Mouse (Mus musculus): ENCODE measurements at regions not wholly inside any gene's neighbourhood (a gene's known extent, or its start where the extent isn't known, plus 50 kb on each side); places are given as distances from the start of the nearest gene placed in this dataset.
"Not testable (repeated sequence)": the region's sequence is repeated elsewhere in the genome, so short reads cannot be mapped to it uniquely, and the experiment has no call there.

DNA sequence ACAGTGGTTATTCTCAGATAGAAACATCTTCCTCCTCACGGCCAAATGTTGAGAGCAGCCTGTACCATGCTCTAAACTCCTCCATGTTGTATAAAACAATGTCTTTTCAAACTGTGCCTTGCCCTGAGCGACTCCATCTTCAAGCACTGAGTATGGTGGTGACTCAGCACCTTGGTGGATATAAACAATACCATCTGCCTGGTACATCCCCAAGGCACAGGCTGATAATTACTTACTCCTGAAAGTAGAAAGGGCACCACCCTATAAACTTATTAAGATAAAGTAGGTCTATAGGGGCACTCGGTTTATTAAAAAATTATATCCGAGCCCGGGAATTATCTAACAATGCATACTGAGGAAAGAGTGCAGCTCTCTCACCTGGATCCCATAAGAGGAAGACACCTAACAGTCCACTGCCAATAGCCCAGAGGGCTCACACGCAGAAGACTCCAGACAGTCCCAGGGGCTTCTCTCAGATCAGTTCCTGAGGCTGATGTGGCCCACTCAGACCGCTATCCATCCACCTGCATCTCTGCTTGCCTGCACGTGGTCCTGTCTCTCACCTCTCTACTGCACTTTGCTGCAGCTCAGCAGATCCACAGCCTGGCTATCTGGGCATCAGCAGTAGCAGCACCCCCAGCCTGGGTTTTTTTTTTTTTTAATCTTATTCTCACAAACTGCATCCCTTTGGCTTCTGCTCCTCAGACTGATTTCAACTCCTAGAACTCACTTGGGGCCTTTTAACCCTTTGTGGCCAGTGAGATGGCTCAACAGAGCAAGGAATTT, 109.7 kb upstream of the Dlg1 start:
- DNase-seq = no peak

DNA sequence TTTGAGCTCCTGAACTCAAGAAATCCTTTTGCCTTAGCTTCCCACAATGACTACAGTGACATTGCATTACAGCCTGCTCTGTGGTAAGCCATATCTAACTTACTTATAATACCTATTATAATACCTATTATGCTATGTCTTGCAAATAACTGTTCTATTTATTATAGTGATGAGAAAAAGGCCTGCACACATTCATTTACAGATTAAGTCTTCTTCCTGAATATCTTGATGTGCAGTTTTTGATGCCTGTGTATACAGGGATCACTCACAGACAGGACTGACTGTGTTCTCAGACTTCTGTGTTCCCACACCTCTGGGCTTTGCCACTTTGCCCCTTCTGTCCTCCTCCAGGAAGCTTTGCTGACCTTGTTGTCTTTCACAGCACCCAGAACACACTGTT, 102.8 kb upstream of the Dlg1 start:
- no peak for DNase-seq

DNA sequence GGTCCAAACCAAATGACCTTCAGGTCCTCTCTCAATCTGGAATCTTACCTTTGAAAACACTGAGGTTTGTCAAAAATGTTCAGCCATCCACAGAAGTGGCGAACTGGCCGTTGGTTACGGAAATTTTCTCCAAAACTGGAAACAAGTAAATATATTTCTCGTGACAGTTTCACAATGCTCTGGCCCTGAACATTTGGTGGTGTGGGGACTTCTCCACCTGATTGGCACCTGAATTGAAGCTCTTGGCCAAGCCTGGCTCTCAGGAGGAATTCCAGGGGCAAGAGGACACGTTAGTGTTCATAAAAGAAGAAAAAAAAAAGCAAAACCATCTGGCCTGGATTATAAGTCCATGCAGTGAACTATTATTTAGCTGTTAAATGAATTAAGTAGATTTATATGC, 98.3 kb upstream of the Dlg1 start:
- DNase-seq = no peak

DNA sequence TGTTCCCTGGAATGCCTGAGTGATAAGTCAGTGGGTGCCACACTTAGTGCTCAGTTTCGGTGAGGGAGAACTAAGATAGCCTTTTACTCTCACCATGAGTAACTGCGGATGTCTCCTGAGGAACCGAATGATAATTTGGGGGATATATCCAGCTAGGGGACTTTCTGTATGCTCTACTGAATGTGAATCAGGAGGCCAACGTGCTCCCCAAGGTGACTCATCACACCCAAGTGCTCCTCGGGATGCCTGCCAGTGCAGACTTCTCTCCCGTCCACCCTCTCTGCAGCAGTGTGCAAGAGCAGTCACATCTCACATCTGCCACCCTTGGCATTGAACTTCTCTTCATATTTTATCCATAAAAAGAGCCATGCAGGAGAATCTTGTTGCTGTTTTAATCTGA, 94.9 kb upstream of the Dlg1 start:
- DNase-seq = no peak

DNA sequence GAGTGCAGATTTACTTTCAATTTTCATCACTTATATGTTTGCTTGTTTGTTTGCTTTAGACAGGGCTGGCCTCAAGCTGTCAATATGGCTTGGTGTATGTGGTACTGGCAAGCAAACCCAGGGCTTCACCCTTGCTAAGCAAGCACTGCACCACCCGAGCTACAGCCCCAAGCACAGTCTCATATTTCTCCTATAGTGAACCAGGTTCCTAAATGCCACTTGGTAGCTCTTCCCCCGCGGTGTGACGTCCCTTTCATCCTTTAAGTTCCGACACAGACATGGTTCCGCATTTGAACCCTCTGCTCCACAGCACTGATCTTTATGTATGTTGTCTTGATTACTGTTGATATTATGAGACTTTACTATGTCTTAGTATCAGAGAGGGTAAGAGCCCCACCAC, 93.4 kb upstream of the Dlg1 start:
- no peak for DNase-seq

DNA sequence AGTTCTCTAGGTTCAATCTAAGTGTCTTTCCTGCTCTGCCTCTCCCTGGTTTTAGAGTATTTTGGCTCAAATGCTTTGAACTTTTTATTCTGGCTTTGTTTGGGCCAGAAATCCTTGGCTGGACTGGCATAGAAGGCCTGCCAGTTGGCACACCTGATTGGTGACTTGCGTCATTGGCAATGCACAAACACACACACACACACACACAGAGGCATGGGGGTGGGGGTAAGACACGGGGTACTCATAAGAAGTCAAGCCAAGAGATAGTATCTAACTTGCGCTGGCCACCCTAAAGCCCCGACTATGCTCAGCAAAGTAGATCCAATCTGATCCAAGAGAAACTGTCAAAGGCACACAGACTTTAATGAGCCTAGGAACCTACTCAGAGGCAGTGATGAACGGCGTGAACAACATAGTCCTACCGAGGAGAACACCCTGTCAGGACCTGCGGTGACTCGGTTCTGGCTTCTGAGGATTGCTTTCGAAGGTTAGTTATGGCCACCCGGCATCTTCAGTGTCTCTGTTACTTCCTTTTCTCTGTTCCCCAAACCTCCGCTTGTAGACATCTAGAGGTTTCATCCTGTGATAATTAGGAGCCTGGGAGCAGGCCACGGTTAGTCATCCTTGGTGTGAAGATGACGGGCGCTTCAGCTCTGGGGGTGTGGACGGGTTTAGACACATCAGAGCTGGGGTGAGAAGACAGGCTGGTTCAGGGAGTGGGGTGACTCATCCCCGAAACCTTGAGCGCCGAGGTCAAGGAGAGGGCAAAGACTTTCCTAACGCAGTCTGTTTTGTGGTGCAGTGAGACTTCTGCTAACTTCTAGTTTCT, 92.7 kb upstream of the Dlg1 start:
- no peak for DNase-seq

DNA sequence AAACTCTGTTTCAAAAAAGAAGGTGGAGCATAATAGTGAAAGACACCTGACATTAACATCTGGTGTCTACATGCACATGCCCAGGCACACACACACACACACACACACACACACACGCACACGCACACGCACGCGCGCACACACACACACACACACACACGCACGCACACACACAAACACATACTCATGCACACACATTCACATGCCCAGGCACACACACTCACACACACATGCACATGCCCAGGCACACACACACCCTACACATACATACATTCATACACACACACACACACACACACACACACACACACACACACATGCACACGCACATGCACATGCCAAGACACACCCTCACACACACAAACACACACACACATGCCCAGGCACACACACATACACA, 89.4 kb upstream of the Dlg1 start:
- DNase-seq = not testable (repeated sequence)

DNA sequence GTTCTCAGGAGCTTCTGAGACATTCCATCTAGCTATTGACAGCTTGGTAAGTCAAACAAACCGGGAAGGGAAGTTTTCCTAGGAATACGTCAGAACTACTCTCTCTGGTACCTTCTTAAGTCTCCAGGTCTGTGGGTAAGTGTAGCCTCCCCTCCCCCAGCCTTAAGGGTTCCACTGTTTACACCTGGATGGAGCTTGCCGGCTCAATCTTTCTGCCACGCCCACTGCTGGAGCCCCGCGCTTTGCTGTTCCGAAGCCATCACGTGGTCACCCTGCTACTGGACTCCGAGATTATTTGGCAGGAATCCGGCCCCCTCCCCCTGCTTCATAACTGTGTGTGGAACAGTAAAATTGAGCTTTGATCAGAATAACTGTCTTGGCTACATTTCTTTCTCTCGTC, 87.6 kb upstream of the Dlg1 start:
- DNase-seq = peak; percentile 66

DNA sequence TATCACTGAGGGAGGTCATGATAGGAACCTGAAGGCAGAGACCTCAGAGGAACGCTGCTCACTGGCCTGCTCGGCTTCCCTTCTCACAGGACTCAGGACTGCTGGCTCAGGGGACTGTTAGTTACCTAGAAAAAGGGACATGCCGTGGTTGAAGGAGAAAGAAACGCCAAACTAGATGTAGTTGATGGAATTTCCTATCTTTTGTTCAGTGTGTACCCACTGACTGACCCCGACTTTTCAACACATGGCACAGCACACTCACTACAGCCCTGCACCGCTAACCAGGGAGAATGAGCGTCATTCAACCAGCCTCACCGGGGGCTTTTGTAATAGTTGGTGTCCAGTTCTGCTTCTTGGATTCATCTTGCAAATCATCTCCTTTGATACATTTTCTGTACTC, 86.8 kb upstream of the Dlg1 start:
- no peak for DNase-seq

DNA sequence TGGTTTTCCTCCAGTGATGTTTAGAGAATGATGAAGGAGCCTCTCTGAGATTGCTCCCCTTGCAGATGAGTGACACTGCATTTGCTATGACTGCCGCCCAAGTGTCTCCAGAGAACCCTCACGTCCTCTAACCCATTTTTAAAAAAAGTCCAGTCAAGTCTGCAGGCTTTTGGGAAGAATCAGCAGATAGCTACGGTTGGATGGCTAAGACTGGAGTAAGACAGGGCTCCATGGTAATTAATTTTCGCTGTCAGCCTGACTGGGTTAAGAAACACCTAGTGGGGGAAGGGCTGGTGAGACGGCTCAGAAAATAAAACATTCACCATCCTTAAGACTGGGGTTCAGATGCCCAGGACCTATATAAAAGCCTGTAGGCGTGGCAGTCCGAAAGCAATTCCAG, 85.9 kb upstream of the Dlg1 start:
- DNase-seq = no peak

DNA sequence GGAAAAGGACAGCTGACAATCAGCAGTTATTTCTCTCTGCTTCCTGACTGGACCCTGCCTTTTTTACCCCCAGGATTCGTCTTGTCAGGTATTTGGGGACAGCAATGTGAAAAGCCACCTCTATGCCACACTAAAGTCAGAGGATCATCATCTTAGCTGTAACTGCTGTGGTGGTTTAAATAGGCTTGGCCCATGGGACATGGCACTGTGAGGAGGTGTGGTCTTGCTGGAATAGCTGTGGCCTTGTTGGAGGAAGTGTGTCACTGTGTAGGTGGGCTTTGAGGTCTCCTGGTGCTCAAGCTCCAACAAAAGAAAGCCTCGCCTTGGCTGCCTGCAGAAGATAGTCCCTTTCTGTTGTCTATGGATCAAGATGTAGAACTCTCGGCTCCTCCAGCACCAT, 83.9 kb upstream of the Dlg1 start:
- DNase-seq = no peak

DNA sequence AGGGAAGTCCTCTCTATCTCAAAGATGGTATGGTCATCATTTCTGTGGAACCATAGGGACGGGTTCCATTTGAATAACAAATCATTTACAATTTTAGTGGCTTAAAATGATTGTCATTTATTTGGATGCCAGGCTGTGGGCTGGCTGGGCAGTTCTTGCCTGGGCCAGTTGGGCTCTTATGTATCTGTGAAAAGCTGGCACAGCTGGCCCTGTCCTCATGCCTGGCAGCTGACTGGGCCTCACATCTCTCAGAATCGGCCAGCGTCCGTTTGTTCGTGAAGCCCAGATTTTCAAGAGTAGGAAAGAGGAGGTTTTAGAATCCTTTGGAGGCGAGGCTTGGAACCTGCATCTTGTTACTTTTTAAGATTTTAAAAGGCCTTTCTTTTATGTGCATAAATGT, 82.5 kb upstream of the Dlg1 start:
- DNase-seq = no peak

DNA sequence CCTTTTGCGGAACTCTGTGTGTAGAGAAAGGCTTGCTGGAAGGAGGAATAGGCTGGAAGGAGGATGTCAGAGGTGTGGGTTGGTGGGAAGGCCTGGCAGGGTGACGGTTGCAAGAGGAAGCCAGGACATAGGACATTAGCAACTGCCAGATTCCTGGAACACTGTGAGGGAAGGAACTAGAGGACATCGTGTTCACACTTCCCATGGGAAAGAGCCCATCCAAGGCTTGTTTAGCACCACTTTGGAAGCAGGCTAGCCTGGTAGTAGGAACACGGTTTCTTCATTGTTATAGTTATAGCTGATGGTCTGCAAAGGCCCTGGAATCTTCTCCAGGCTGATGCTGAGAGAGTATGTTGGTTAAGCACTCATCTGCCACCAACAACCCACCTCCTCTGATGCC, 80.4 kb upstream of the Dlg1 start:
- DNase-seq = no peak

DNA sequence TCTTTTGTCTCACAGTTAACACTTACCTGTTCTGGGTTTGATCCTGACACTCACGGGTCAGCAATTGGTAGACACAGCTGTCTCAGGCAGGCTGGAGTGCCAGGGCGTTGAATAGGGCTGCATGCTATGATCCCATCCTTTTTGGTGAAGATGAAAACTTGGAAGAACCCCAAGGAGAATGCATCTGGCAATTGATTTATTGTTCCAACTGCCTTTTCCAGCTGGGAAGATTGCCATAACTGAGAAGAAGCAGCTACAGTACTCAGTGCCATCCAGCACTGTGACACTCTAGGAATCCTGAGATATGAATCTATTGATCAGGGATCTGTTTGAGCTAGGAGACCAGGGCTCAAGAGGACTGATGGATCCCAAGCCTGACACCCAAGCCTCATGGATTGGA, 79.6 kb upstream of the Dlg1 start:
- DNase-seq = no peak

DNA sequence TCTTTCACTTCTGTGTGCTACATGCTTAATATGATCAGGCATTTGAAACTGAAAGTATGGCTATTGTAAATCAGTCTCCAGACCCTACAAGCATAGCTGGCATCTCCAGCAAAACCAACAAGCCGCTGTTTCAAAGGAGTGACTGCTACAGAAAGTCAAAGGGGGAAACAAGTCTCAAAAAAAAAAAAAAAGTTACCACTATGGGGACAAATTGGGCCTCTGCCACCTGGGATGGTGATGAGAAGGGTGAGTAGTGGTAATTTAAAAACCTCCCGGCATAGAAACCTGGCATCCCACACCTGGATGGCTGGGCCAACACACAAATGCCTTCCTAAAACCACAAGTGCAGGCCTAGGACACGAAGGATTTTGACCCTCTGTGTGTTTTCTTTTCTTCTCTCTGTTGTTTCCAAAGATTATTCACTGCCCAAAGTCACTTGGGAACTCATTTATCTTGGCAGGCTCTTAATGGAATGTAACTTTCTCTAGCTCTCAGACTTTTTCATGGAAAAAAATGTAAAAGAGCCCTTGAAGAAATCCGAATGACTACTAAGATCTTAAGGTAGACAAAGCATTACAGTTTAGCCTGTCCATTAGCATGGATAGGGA, 78.9 kb upstream of the Dlg1 start:
- no peak for DNase-seq

DNA sequence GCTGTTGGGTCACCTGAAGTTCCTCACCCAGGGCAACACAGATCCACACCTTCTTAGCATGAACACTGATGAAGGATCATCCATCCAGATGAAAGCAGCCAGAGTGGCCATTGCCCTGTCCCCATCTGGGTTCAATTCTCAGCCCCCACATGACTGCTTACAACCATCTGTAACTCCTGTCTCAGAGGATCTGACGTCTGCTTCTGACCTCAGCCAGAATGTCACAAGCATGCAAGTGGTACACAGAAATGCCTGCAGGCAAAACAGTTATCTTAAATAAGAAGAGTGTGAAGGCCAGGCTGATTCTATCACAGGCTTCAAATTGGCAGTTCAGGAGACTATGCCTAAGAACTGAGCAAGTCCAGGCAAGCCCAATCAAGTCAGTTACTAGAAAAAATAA, 76.2 kb upstream of the Dlg1 start:
- DNase-seq = no peak

DNA sequence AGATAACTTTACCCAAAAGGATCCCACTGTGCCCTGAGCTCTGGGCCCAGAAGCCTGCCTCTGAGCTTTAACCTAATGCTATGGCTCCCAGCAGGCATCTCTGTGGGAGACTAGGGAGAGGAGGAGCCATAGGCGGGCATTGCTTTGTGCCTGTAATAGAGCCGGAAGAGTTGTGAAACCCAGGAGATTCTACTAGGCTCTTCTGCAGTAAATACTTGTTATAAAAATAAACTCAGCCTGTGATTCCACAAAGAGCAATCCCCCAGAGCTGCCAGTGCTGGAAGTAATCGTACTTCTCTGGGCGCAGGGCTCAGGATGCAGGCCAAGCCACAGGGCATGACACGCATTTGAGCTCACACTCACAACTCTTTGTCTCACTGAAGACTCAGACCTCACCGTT, 73.7 kb upstream of the Dlg1 start:
- no peak for DNase-seq

DNA sequence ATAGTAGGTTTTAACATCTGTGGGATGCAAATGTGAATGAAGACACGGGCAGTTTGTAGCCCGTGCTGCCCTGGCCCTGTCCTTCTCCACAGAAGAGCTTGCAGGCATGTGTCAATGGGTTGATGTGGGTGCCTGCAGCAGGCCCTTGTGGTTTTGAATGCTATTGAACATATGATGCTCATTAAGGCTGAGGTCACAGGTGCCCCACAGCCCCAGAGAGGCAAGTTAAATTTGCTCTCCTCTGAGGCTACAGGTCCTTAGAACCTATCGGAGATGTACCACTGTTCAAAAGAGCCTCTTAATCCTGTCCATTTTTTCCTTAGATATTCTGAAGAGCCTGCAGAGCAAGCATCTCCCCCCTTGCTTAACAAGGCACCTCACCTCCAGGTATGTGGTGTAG, 71.7 kb upstream of the Dlg1 start:
- no peak for DNase-seq

DNA sequence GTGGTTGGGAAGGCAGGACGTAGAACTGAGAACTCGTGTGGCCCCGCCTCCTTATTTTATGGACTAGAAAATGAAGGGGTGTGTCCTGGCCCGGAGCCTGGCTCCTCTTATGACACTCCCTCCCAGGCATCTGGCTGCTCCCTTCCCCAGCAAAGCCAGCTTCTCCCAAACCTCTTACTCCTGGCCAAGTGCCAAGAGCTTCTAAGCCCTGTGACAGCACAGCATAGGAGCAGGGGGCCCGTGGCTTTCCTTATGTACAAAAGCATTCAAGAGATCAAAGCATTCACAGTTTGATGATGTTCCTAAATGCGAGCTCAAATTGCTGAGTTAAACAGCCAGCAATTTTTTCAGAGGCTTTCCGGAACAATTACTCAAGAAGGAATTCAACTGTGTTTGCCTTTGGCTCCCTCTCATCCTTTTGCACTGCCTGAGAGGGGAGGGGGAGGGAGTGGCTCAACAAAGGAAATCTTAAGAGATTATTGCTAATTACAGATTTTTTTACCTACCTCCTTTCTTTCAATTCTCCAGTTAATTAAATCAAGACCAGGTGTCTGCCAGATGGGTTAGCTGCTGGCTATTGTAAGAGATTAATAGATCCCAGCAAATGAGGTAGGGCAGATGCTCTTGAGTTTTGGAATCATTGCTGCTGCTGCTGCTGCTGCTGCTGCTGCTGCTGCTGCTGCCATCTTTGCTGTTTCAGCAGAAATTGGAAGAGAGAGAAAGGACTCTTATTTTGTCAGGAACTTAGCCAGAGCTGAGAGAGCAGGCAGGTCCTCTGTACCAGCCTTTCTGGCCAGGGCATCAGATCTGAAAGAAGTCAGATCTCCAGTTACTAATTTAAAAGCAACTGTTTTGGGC, 71.0 kb upstream of the Dlg1 start:
- DNase-seq = peak; percentile 83

DNA sequence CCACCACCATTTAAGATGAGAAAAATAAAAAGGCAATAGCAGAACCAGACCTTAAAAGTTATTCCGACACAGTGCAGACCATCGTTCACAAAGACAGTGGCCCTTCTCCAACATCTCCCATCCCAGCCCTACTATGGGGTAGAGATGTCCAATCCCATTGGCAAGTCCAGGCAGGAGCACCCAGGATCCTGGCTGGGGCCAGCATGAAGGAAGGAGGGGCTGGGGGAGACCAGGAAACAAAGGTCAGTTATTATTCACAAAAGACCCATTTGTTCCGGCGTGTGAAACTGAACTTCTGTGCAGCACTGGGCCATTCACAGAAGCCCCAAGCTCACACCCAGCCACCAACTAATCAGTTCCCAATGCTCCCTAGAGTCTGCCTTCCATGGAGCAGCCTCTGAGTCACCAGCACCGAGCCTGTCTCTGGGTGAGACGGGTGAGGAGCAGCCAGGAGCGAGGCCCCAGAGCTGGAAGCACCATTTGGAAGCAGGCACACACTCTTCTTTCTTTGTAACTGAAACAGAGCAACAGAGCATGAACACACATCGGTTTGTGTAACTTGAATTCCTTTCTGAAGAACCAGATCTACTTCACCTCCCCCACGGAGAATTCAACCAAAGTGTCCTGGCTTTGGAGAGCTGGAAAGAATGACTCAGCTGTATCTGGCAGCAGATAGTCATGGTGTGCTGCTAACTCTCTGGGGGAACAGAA, 70.1 kb upstream of the Dlg1 start:
- DNase-seq = peak; percentile 63

DNA sequence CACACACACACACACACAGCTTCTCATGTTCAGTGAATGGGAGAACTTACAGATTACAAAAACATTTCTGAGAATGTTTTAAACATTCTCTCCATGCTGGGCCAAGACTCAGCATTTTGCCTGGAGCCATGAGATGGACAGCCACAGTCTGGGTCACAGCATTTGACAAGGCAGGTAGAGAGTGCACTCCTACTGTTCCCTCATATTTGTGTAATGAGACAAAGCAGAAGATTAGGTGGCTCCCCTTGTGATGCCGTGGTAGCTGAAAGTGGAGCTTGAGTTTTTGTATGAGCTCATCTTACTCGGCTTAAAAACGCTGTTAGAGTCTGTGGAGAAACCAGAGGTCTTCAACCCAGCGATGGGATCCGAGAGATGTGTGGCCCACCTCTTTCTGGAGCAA, 65.3 kb upstream of the Dlg1 start:
- DNase-seq = no peak

DNA sequence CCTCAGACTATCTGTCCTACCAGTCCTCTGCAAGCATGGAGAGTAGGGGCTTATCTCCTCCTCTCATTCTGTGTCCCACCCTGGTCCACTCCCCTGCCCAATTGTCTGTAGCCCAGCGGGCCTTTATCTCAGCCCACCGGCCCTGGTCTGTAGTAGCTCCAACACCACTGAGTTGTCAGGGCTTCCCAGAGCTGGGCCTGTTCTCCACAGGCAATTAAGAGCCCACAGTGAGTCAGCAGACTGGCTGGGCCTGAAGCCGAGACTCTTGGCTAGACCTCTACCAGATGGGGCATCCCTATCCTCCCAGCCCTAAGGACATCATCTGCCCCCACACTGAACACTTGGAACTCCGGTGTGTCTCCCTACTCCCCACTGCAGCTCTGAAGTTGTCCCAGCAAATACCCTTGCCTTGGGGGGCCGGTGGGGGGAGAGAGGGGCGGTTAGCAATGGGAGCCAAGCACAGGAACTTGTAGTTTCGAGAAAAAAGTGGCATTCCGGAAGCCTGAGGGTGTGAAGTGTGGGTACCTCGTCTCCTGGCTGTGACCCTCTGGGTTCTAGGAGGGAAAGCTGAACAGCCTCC, 64.7 kb upstream of the Dlg1 start:
- no peak for DNase-seq
